Mouse (Mus musculus): ENCODE data around the gene Reps1. TPM values are rescaled to one million over a fixed set of nuclear protein-coding genes. Genes with fewer than 3 reads are reported as not detected.

Reps1 gene
- polyA plus RNA-seq (2014; fragmentation: Nextera tagmentation; extraction: Ambion mirVana): 31.1 and 36.9 TPM in 2 replicates

DNA sequence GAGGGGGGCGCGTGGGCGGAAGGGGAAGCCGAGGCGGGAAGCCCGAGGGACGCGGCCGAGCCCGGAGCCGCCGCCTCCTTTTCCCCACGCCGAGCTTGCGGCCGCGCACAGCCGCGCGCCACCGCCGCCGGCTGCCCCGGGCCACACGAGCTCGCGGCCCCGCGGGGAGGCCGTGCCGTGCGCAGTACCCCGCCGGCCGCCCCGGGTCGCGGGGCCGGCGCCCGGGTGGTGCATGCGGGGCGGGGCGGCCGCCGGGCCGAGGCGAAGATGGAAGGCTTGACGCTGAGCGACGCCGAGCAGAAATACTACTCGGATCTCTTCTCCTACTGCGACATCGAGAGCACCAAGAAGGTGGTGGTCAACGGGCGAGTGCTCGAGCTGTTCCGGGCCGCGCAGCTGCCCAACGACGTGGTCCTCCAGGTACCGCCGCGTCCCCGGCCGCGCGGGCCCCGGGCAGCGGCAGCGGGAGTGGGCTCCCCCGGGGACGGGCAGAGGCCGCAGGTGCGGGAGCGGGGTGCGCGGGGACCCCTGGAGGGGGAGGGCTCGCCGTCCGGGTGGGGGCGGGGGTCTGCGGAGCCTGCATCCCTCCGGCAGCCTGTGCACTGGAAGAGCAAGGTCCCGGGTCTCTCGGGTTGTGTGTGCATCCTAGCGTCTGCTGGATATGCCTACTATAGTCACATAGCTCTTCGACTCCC, at the start of gene Reps1:
Gene Reps1, plus strand, starts transcription at position 166 of the 695 bp plus-strand sequence.
- Histone ChIP-seq H3K4me1 (ENCODE audit: control insufficient read depth, insufficient read depth, low read length) (peaks cover 10% of the 10 kb centered on the region; the same call in 1 of the 2 replicates), H3K4me3 (ENCODE audit: low read depth, low read length) (peak within 1 kb of the TSS; percentile 93), H3K27me3 (ENCODE audit: control insufficient read depth, insufficient read depth, low read length) (no peaks in the 10 kb centered on the region), H3K9ac (ENCODE audit: low read length) (peak within 1 kb of the TSS; percentile 94), H3K36me3 (ENCODE audit: control insufficient read depth, insufficient read depth, low read length) (no peaks in the 10 kb centered on the region), H3K9me3 (ENCODE audit: control insufficient read depth, low read length) (no peaks in the 10 kb centered on the region), H3K4me2 (ENCODE audit: low read depth, severe bottlenecking) (peak within 1 kb of the TSS; percentile 71), H3K27ac (replicated peaks; ENCODE audit: low read depth, low read length) (peak within 1 kb of the TSS; percentile 86)
- under 1% methylated on average over 50 of the region's 90 CpGs for WGBS
- ATAC-seq (ENCODE audit: insufficient number of reproducible peaks, low FRiP score, low TSS enrichment, low read depth) (peak; percentile 63), DNase-seq (ENCODE audit: low spot score) (peak; percentile 71)

GRCm38 (mm10) chr10:18006756-18007155, 48.9 kb upstream of the Reps1 start:
- Histone ChIP-seq H3K36me3 (ENCODE audit: control insufficient read depth, insufficient read depth, low read length) (no peaks in the 10 kb centered on the region), H3K9ac (ENCODE audit: low read length) (no peak overlapping the region), H3K27ac (replicated peaks; ENCODE audit: low read depth, low read length) (no peak overlapping the region), H3K27me3 (ENCODE audit: control insufficient read depth, insufficient read depth, low read length) (no peaks in the 10 kb centered on the region), H3K4me3 (ENCODE audit: low read depth, low read length) (no peak overlapping the region), H3K4me1 (ENCODE audit: control insufficient read depth, insufficient read depth, low read length) (no peaks in the 10 kb centered on the region), H3K9me3 (ENCODE audit: control insufficient read depth, low read length) (no peaks in the 10 kb centered on the region), H3K4me2 (ENCODE audit: low read depth, severe bottlenecking) (no peak overlapping the region)
- WGBS: 82% methylated on average over 1 of the region's 1 CpGs
- no peak for DNase-seq (ENCODE audit: low spot score)
- no peak for ATAC-seq (ENCODE audit: insufficient number of reproducible peaks, low FRiP score, low TSS enrichment, low read depth)

DNA sequence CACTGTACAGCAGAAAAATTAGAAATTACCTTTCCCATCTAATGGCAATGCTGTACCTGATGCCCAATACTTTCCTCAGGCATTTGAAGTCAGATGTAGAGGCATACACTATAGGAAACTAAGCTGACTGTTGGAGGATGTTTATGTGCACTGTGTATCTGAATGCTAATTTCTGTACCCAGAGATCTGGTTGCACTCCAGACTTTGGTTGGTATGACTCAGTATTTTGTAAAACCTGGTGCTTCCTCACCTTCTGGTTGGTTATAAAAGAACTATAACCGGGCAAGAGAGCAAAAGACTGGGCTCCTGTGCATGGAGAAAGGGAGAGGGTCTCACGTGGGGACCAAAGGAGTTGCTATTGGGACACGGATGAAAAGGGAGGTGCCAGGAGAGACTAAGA, 48.4 kb upstream of the Reps1 start:
- H3K4me1 ChIP-seq (ENCODE audit: control insufficient read depth, insufficient read depth, low read length): no peaks in the 10 kb centered on the region
- no peak for ATAC-seq (ENCODE audit: insufficient number of reproducible peaks, low FRiP score, low TSS enrichment, low read depth)
- no peak for DNase-seq (ENCODE audit: low spot score)
- 88% methylated on average over 3 of the region's 3 CpGs for WGBS
- no peaks in the 10 kb centered on the region for H3K36me3 ChIP-seq (ENCODE audit: control insufficient read depth, insufficient read depth, low read length)
- no peak overlapping the region for H3K4me3 ChIP-seq (ENCODE audit: low read depth, low read length)
- no peak overlapping the region for H3K9ac ChIP-seq (ENCODE audit: low read length)
- H3K27me3 ChIP-seq (ENCODE audit: control insufficient read depth, insufficient read depth, low read length): no peaks in the 10 kb centered on the region
- no peak overlapping the region for H3K4me2 ChIP-seq (ENCODE audit: low read depth, severe bottlenecking)
- H3K9me3 ChIP-seq (ENCODE audit: control insufficient read depth, low read length): no peaks in the 10 kb centered on the region
- no peak overlapping the region for H3K27ac ChIP-seq (replicated peaks; ENCODE audit: low read depth, low read length)

GRCm38 (mm10) chr10:18008118-18008517, 47.5 kb upstream of the Reps1 start:
- H3K9ac ChIP-seq (ENCODE audit: low read length): no peak overlapping the region
- no peak overlapping the region for H3K27ac ChIP-seq (replicated peaks; ENCODE audit: low read depth, low read length)
- H3K27me3 ChIP-seq (ENCODE audit: control insufficient read depth, insufficient read depth, low read length): no peaks in the 10 kb centered on the region
- ATAC-seq (ENCODE audit: insufficient number of reproducible peaks, low FRiP score, low TSS enrichment, low read depth) (no peak), DNase-seq (ENCODE audit: low spot score) (no peak)
- no peak overlapping the region for H3K4me2 ChIP-seq (ENCODE audit: low read depth, severe bottlenecking)
- H3K4me3 ChIP-seq (ENCODE audit: low read depth, low read length): no peak overlapping the region
- no peaks in the 10 kb centered on the region for H3K36me3 ChIP-seq (ENCODE audit: control insufficient read depth, insufficient read depth, low read length)
- H3K4me1 ChIP-seq (ENCODE audit: control insufficient read depth, insufficient read depth, low read length): no peaks in the 10 kb centered on the region
- H3K9me3 ChIP-seq (ENCODE audit: control insufficient read depth, low read length): no peaks in the 10 kb centered on the region

- no peak overlapping the region for H3K4me2 ChIP-seq (ENCODE audit: low read depth, severe bottlenecking)
- no peaks in the 10 kb centered on the region for H3K36me3 ChIP-seq (ENCODE audit: control insufficient read depth, insufficient read depth, low read length)
- H3K9ac ChIP-seq (ENCODE audit: low read length): no peak overlapping the region
- 83% methylated on average over 1 of the region's 1 CpGs for WGBS
- H3K4me3 ChIP-seq (ENCODE audit: low read depth, low read length): no peak overlapping the region
- no peak overlapping the region for H3K27ac ChIP-seq (replicated peaks; ENCODE audit: low read depth, low read length)
- ATAC-seq (ENCODE audit: insufficient number of reproducible peaks, low FRiP score, low TSS enrichment, low read depth): no peak
- H3K9me3 ChIP-seq (ENCODE audit: control insufficient read depth, low read length): no peaks in the 10 kb centered on the region
- no peak for DNase-seq (ENCODE audit: low spot score)
- H3K4me1 ChIP-seq (ENCODE audit: control insufficient read depth, insufficient read depth, low read length): no peaks in the 10 kb centered on the region
- no peaks in the 10 kb centered on the region for H3K27me3 ChIP-seq (ENCODE audit: control insufficient read depth, insufficient read depth, low read length)
Measured at GRCm38 (mm10) chr10:18009744-18010143, 45.9 kb upstream of the Reps1 start.

GRCm38 (mm10) chr10:18011761-18012160, 43.9 kb upstream of the Reps1 start:
- H3K9me3 ChIP-seq (ENCODE audit: control insufficient read depth, low read length): no peaks in the 10 kb centered on the region
- no peak overlapping the region for H3K27ac ChIP-seq (replicated peaks; ENCODE audit: low read depth, low read length)
- H3K9ac ChIP-seq (ENCODE audit: low read length): no peak overlapping the region
- WGBS: 75% methylated on average over 5 of the region's 5 CpGs
- no peaks in the 10 kb centered on the region for H3K27me3 ChIP-seq (ENCODE audit: control insufficient read depth, insufficient read depth, low read length)
- no peak overlapping the region for H3K4me3 ChIP-seq (ENCODE audit: low read depth, low read length)
- peaks cover under 1% of the 10 kb centered on the region; the same call in 1 of the 2 replicates for H3K36me3 ChIP-seq (ENCODE audit: control insufficient read depth, insufficient read depth, low read length)
- no peak for DNase-seq (ENCODE audit: low spot score)
- H3K4me2 ChIP-seq (ENCODE audit: low read depth, severe bottlenecking): no peak overlapping the region
- H3K4me1 ChIP-seq (ENCODE audit: control insufficient read depth, insufficient read depth, low read length): no peaks in the 10 kb centered on the region
- no peak for ATAC-seq (ENCODE audit: insufficient number of reproducible peaks, low FRiP score, low TSS enrichment, low read depth)

GRCm38 (mm10) chr10:18020443-18020842, 35.2 kb upstream of the Reps1 start:
- H3K4me2 ChIP-seq (ENCODE audit: low read depth, severe bottlenecking): no peak overlapping the region
- H3K9me3 ChIP-seq (ENCODE audit: control insufficient read depth, low read length): no peaks in the 10 kb centered on the region
- no peak overlapping the region for H3K9ac ChIP-seq (ENCODE audit: low read length)
- no peak overlapping the region for H3K27ac ChIP-seq (replicated peaks; ENCODE audit: low read depth, low read length)
- H3K36me3 ChIP-seq (ENCODE audit: control insufficient read depth, insufficient read depth, low read length): peaks cover 4% of the 10 kb centered on the region; the same call in 1 of the 2 replicates
- ATAC-seq (ENCODE audit: insufficient number of reproducible peaks, low FRiP score, low TSS enrichment, low read depth): no peak
- H3K4me3 ChIP-seq (ENCODE audit: low read depth, low read length): no peak overlapping the region
- WGBS: 91% methylated on average over 7 of the region's 7 CpGs
- no peak for DNase-seq (ENCODE audit: low spot score)
- H3K4me1 ChIP-seq (ENCODE audit: control insufficient read depth, insufficient read depth, low read length): no peaks in the 10 kb centered on the region
- no peaks in the 10 kb centered on the region for H3K27me3 ChIP-seq (ENCODE audit: control insufficient read depth, insufficient read depth, low read length)

DNA sequence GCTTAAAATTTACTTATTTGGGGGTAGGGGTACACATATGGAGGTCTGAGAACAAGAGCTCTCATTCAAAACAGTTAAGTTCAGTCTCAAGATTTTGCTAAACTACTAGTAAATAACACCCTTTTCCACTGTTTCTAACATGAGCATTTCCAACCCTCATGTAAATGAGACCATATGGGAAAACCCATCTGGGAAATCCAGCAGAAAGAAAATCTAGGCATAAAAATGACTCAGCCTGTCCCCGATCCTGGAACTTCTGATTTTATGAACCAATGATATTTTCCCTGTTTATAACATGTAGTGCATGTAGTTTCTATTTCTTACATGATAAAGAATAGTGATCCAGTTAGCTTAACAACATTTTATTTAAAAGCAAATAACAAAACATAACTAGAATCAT, 34.8 kb upstream of the Reps1 start:
- Histone ChIP-seq H3K36me3 (ENCODE audit: control insufficient read depth, insufficient read depth, low read length) (peaks cover 4% of the 10 kb centered on the region; the same call in 1 of the 2 replicates), H3K9ac (ENCODE audit: low read length) (no peak overlapping the region), H3K27ac (replicated peaks; ENCODE audit: low read depth, low read length) (no peak overlapping the region), H3K4me3 (ENCODE audit: low read depth, low read length) (no peak overlapping the region), H3K27me3 (ENCODE audit: control insufficient read depth, insufficient read depth, low read length) (no peaks in the 10 kb centered on the region), H3K4me1 (ENCODE audit: control insufficient read depth, insufficient read depth, low read length) (no peaks in the 10 kb centered on the region), H3K4me2 (ENCODE audit: low read depth, severe bottlenecking) (no peak overlapping the region), H3K9me3 (ENCODE audit: control insufficient read depth, low read length) (no peaks in the 10 kb centered on the region)
- DNase-seq (ENCODE audit: low spot score) (no peak), ATAC-seq (ENCODE audit: insufficient number of reproducible peaks, low FRiP score, low TSS enrichment, low read depth) (no peak)
- 72% methylated on average over 1 of the region's 1 CpGs for WGBS
